ENCODE assay signal across 14 mouse cellular contexts in genomic region chr6:124861266-124861665, GRCm38 (mm10). TPM values are rescaled to one million over a fixed set of nuclear protein-coding genes. Genes with fewer than 3 reads are reported as not detected.
DNase-seq lines count a peak whose midpoint lies in the region; ATAC-seq and TF ChIP-seq lines count a peak whose summit lies in the region.
"Had no signal": no experiment of that assay in that cellular context is flagged by ENCODE, and none has a peak within 500 bp of the region (broad histone marks: within the 10 kb centered on the region; RNA-seq: fewer than 3 reads in every experiment).

No protein-coding gene starts in this region.

- WGBS in hindbrain, embryonic 13.5 days: 80% methylated on average over 19 of the region's 19 CpGs
- 78% methylated on average over 19 of the region's 19 CpGs for WGBS in midbrain, postnatal 0 days

- peak overlapping the region; percentile 89 for H3K9ac ChIP-seq in hindbrain, embryonic 13.5 days
- H3K9ac ChIP-seq in midbrain, postnatal 0 days (replicated peaks; ENCODE audit: low read length, poor library complexity, severe bottlenecking): 0 out of 2 replicates have a peak overlapping the region, but pooled peaks have one; percentile 93
- H3K9ac ChIP-seq: liver, postnatal 0 days had no signal

- peak overlapping the region; percentile 73 for H3K4me2 ChIP-seq in hindbrain, embryonic 13.5 days
- H3K4me2 ChIP-seq in midbrain, postnatal 0 days (ENCODE audit: low read depth, low read length, poor library complexity, severe bottlenecking): peak overlapping the region; percentile 75

- H3K4me1 ChIP-seq in megakaryocyte, embryonic 14.5 days: peaks cover 57% of the 10 kb centered on the region
- peaks cover 4% of the 10 kb centered on the region for H3K4me1 ChIP-seq in cortical plate, adult 2 months (ENCODE audit: control insufficient read depth, insufficient read depth, low read length)
- peaks cover 90% of the 10 kb centered on the region for H3K4me1 ChIP-seq in hindbrain, embryonic 13.5 days (replicated peaks)
- H3K4me1 ChIP-seq in midbrain, postnatal 0 days (ENCODE audit: insufficient read depth, low read length): peaks cover 32% of the 10 kb centered on the region

- H3K9me3 ChIP-seq in megakaryocyte, embryonic 14.5 days: no peaks in the 10 kb centered on the region
- no peaks in the 10 kb centered on the region for H3K9me3 ChIP-seq in hindbrain, embryonic 13.5 days
- H3K9me3 ChIP-seq in midbrain, postnatal 0 days (ENCODE audit: low read length): no peaks in the 10 kb centered on the region
- H3K9me3 ChIP-seq: heart, embryonic 10.5 days had no signal

- no peak for DNase-seq in midbrain, postnatal 0 days (ENCODE audit: low spot score)
- no peak for DNase-seq in frontal cortex, postnatal 14 days (ENCODE audit: low spot score in 2 of 2)
- no peak for DNase-seq in urinary bladder, postnatal 10 days (ENCODE audit: low spot score)
- no peak for DNase-seq in ovary, postnatal 14 days (ENCODE audit: low spot score)
- DNase-seq: kidney, postnatal 25 days; liver, postnatal 0 days had no signal

- H3K27me3 ChIP-seq in megakaryocyte, embryonic 14.5 days (replicated peaks): peaks cover 99% of the 10 kb centered on the region
- H3K27me3 ChIP-seq in hindbrain, embryonic 13.5 days: no peaks in the 10 kb centered on the region; the same call in 1 of the 2 replicates
- no peaks in the 10 kb centered on the region for H3K27me3 ChIP-seq in midbrain, postnatal 0 days (ENCODE audit: insufficient read depth, low read length)

- TF ChIP-seq CTCF in cortical plate, adult 2 months (IDR thresholded peaks at IDR 0.05; ENCODE audit: extremely low read depth, insufficient read depth, low read length): no peak
- TF ChIP-seq CTCF in midbrain, postnatal 0 days (IDR thresholded peaks at IDR 0.05): no peak

- peak overlapping the region; percentile 4 for H3K4me3 ChIP-seq in megakaryocyte, embryonic 14.5 days (replicated peaks)
- H3K4me3 ChIP-seq in cortical plate, adult 2 months (ENCODE audit: insufficient read depth, low read length): peak overlapping the region; percentile 92; the same call in 1 of the 2 replicates
- peak overlapping the region; percentile 67 for H3K4me3 ChIP-seq in hindbrain, embryonic 13.5 days
- H3K4me3 ChIP-seq in midbrain, postnatal 0 days (ENCODE audit: low read depth, low read length): peak overlapping the region; percentile 72; the same call in 1 of the 2 replicates
- H3K4me3 ChIP-seq: heart, embryonic 10.5 days had no signal

- TF ChIP-seq POLR2A in cortical plate, adult 2 months (IDR thresholded peaks at IDR 0.05; ENCODE audit: extremely low read depth, insufficient read depth, low read length): no peak; the same call in 1 of the 2 replicates

- H3K27ac ChIP-seq in cortical plate, adult 2 months (ENCODE audit: insufficient read depth, low read length): 0 out of 2 replicates have a peak overlapping the region, but pooled peaks have one; percentile 16
- peak overlapping the region; percentile 95 for H3K27ac ChIP-seq in hindbrain, embryonic 13.5 days
- peak overlapping the region; percentile 97; the same call in 1 of the 2 replicates for H3K27ac ChIP-seq in midbrain, postnatal 0 days (ENCODE audit: low read depth, low read length)
- H3K27ac ChIP-seq: heart, embryonic 10.5 days had no signal

- H3K36me3 ChIP-seq in megakaryocyte, embryonic 14.5 days (replicated peaks; ENCODE audit: low read length): no peaks in the 10 kb centered on the region
- H3K36me3 ChIP-seq in hindbrain, embryonic 13.5 days: peaks cover 11% of the 10 kb centered on the region
- H3K36me3 ChIP-seq in midbrain, postnatal 0 days (ENCODE audit: insufficient read depth, low read length): peaks cover 7% of the 10 kb centered on the region; the same call in 1 of the 2 replicates
- H3K36me3 ChIP-seq: heart, embryonic 10.5 days had no signal

- ATAC-seq in megakaryocyte, adult 5-6 weeks (ENCODE audit: poor library complexity, severe bottlenecking): no peak
- ATAC-seq in hindbrain, embryonic 13.5 days (ENCODE audit: low FRiP score): no peak
- no peak for ATAC-seq in midbrain, postnatal 0 days (ENCODE audit: low FRiP score)
- ATAC-seq: liver, postnatal 0 days had no signal

RNA-seq across cellular contexts. Expression of gene Gpr162, which starts 2.5 kb away (rescaled TPM):
- polyA plus RNA-seq in megakaryocyte, embryonic 14.5 days (2012; ENCODE audit: insufficient read depth, low replicate concordance): 0.82 and 7.7 TPM in 2 replicates
- not detected in 2 replicates for total RNA-seq in megakaryocyte, adult 5-6 weeks (2015)
- 0.33 TPM in 1 of 2 replicates, not detected in the other for total RNA-seq in megakaryocyte, adult 5-6 weeks (2017)
- polyA plus RNA-seq in cortical plate, adult 2 months (2012; rRNA removed): 163 and 187 TPM in 2 replicates
- polyA plus RNA-seq in hindbrain, embryonic 13.5 days (2015; fragmentation: Nextera tagmentation; extraction: Ambion mirVana): 21.3 and 22.5 TPM in 2 replicates
- 198 and 225 TPM in 2 replicates for total RNA-seq in midbrain, postnatal 0 days (2014; rRNA removed)
- 38.3 and 39.3 TPM in 2 replicates for polyA plus RNA-seq in midbrain, postnatal 0 days (2015; fragmentation: Nextera tagmentation; extraction: Ambion mirVana)
- total RNA-seq: megakaryocyte-erythroid progenitor cell, adult 5-6 weeks had no signal

RNA-seq across cellular contexts. Expression of gene P3h3, which starts 3.7 kb away (rescaled TPM):
- 5.5 TPM in 1 of 2 replicates, not detected in the other for polyA plus RNA-seq in megakaryocyte, embryonic 14.5 days (2012; ENCODE audit: insufficient read depth, low replicate concordance)
- total RNA-seq in megakaryocyte, adult 5-6 weeks (2015): 0.09 and 0.14 TPM in 2 replicates
- 0.61 TPM in 1 of 2 replicates, not detected in the other for total RNA-seq in megakaryocyte, adult 5-6 weeks (2017)
- 59.6 and 66.5 TPM in 2 replicates for polyA plus RNA-seq in cortical plate, adult 2 months (2012; rRNA removed)
- 16.4 and 19.1 TPM in 2 replicates for polyA plus RNA-seq in hindbrain, embryonic 13.5 days (2015; fragmentation: Nextera tagmentation; extraction: Ambion mirVana)
- 67.4 and 74.4 TPM in 2 replicates for total RNA-seq in midbrain, postnatal 0 days (2014; rRNA removed)
- polyA plus RNA-seq in midbrain, postnatal 0 days (2015; fragmentation: Nextera tagmentation; extraction: Ambion mirVana): 9.8 and 11.2 TPM in 2 replicates

RNA-seq across cellular contexts. Expression of gene Gnb3, which starts 21.2 kb away (rescaled TPM):
- polyA plus RNA-seq in megakaryocyte, embryonic 14.5 days (2012; ENCODE audit: insufficient read depth, low replicate concordance): not detected in 2 replicates
- total RNA-seq in megakaryocyte, adult 5-6 weeks (2015): not detected in 2 replicates
- not detected in 2 replicates for total RNA-seq in megakaryocyte, adult 5-6 weeks (2017)
- 0.17 and 0.25 TPM in 2 replicates for polyA plus RNA-seq in cortical plate, adult 2 months (2012; rRNA removed)
- polyA plus RNA-seq in hindbrain, embryonic 13.5 days (2015; fragmentation: Nextera tagmentation; extraction: Ambion mirVana): 0.78 and 1.3 TPM in 2 replicates
- 0.52 and 0.66 TPM in 2 replicates for total RNA-seq in midbrain, postnatal 0 days (2014; rRNA removed)
- 0.23 and 1.1 TPM in 2 replicates for polyA plus RNA-seq in midbrain, postnatal 0 days (2015; fragmentation: Nextera tagmentation; extraction: Ambion mirVana)
- total RNA-seq: hematopoietic stem cell, adult 5-6 weeks; left cerebral cortex, postnatal 14 days; megakaryocyte-erythroid progenitor cell, adult 5-6 weeks had no signal

RNA-seq across cellular contexts. Expression of gene Cd4, which starts 26.8 kb away (rescaled TPM):
- polyA plus RNA-seq in megakaryocyte, embryonic 14.5 days (2012; ENCODE audit: insufficient read depth, low replicate concordance): 0.35 TPM in 1 of 2 replicates, not detected in the other
- total RNA-seq in megakaryocyte, adult 5-6 weeks (2015): 0.09 and 0.71 TPM in 2 replicates
- 0.20 and 0.37 TPM in 2 replicates for total RNA-seq in megakaryocyte, adult 5-6 weeks (2017)
- polyA plus RNA-seq in cortical plate, adult 2 months (2012; rRNA removed): 1.1 and 4.7 TPM in 2 replicates
- 0.14 and 0.19 TPM in 2 replicates for polyA plus RNA-seq in hindbrain, embryonic 13.5 days (2015; fragmentation: Nextera tagmentation; extraction: Ambion mirVana)
- total RNA-seq in midbrain, postnatal 0 days (2014; rRNA removed): 0.19 and 2.8 TPM in 2 replicates
- 0.25 and 0.58 TPM in 2 replicates for polyA plus RNA-seq in midbrain, postnatal 0 days (2015; fragmentation: Nextera tagmentation; extraction: Ambion mirVana)
- total RNA-seq: megakaryocyte-erythroid progenitor cell, adult 5-6 weeks had no signal

RNA-seq across cellular contexts. Expression of gene Cdca3, which starts 31.9 kb away (rescaled TPM):
- polyA plus RNA-seq in megakaryocyte, embryonic 14.5 days (2012; ENCODE audit: insufficient read depth, low replicate concordance): 27.2 and 32.4 TPM in 2 replicates
- total RNA-seq in megakaryocyte, adult 5-6 weeks (2015): 160 and 180 TPM in 2 replicates
- total RNA-seq in megakaryocyte, adult 5-6 weeks (2017): 168 and 185 TPM in 2 replicates
- polyA plus RNA-seq in cortical plate, adult 2 months (2012; rRNA removed): 2.3 and 2.4 TPM in 2 replicates
- polyA plus RNA-seq in hindbrain, embryonic 13.5 days (2015; fragmentation: Nextera tagmentation; extraction: Ambion mirVana): 42.6 and 51.2 TPM in 2 replicates
- total RNA-seq in midbrain, postnatal 0 days (2014; rRNA removed): 9.4 and 16.7 TPM in 2 replicates
- 15.0 and 16.0 TPM in 2 replicates for polyA plus RNA-seq in midbrain, postnatal 0 days (2015; fragmentation: Nextera tagmentation; extraction: Ambion mirVana)

Comparison
In these comparisons a context has a peak if more than half of its experiments do, and no peak if none do; other contexts are left out.
1. H3K4me3 ChIP-seq: peak in every context shown above with its lines; median percentile 92 in cortical plate, adult 2 months; 72 in midbrain, postnatal 0 days; 67 in hindbrain, embryonic 13.5 days; 4 in megakaryocyte, embryonic 14.5 days.
2. H3K27ac ChIP-seq: peak in every context shown above with its lines; median percentile 97 in midbrain, postnatal 0 days; 95 in hindbrain, embryonic 13.5 days; 16 in cortical plate, adult 2 months.